Mouse (Mus musculus): Measurements from ENCODE around the gene Sdhb.

The Sdhb gene

GRCm38 (mm10) chr4:140948481-140948880, 12.5 kb upstream of the Sdhb start:
- no peak for DNase-seq (ENCODE audit: low spot score in 2 of 2)

GRCm38 (mm10) chr4:140949052-140949451, 12.0 kb upstream of the Sdhb start:
- DNase-seq (ENCODE audit: low spot score in 2 of 2): no peak

GRCm38 (mm10) chr4:140949616-140950015, 11.4 kb upstream of the Sdhb start:
- no peak for DNase-seq (ENCODE audit: low spot score in 2 of 2)

DNA sequence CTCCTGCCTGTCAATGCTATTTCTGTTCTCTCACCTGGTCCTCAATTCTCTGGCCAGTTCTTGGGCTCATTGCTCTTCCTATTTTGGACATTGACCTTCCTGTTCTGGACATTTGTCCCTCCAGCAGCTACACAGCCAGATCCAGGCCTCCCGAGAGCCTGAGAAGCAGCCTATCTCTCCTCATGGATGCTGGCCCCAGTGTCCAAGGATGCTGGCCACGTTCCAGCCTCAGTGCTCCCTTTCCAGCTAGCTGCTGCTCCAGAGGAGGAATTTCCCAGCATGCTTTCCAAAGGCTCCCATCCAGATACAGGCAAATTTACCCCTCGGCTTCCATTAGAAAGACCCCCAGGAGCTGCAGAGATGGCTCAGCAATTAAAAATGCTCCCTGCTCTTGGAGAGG, 10.4 kb upstream of the Sdhb start:
- no peak for DNase-seq (ENCODE audit: low spot score in 2 of 2)

GRCm38 (mm10) chr4:140951861-140952641, 9.0 kb upstream of the Sdhb start:
- no peak for DNase-seq (ENCODE audit: low spot score in 2 of 2)

DNA sequence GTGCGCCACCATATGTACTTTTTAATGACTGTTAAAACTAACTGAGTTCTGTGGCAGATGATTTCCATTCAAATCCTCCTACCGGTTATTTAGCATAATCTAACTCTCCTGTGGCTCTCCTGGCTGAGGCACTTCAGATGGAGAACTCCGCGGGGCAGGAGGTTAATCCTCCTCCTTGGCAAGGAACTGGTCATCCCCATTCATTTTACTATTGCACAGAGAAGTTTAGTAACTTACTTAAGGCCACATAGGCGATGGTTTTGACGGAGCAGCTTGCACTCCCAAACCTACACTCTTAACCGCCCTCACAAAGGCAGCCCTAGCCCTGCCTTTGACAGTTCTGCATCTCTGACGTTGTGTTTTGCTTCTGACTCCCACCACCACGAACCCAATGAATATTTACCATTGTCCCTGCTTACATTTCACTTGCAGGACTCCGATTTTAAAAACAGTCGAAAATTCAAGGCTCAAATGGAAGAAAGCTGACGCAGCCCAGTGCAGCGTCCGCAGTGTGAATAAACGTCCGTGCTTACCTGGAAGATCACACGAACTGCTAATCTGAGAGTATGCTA, 3.8 kb upstream of the Sdhb start:
- DNase-seq (ENCODE audit: low spot score in 2 of 2): no peak

DNA sequence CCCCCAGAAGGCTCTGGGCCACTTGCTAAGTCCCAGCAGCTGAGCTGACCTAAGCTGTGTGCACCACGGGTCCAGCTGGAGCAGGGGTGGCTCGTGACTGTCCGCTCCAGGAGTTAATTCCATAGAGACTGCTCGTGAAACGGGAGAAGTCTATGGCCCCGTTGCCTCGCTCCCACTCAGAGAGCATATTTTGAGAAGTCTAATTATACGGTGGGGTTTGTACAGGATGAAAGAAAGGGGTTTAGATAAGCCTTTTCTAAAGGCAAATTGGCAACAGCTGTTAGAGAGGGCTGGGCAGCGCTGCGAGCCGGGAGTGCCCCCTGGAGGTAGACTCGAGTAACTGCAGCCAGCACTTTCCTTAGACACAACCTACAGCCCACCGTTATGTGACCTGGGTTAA, 3.3 kb upstream of the Sdhb start:
- DNase-seq (ENCODE audit: low spot score in 2 of 2): peak; percentile 43 to 55

GRCm38 (mm10) chr4:140958319-140958718, 2.7 kb upstream of the Sdhb start:
- no peak for DNase-seq (ENCODE audit: low spot score in 2 of 2)

DNA sequence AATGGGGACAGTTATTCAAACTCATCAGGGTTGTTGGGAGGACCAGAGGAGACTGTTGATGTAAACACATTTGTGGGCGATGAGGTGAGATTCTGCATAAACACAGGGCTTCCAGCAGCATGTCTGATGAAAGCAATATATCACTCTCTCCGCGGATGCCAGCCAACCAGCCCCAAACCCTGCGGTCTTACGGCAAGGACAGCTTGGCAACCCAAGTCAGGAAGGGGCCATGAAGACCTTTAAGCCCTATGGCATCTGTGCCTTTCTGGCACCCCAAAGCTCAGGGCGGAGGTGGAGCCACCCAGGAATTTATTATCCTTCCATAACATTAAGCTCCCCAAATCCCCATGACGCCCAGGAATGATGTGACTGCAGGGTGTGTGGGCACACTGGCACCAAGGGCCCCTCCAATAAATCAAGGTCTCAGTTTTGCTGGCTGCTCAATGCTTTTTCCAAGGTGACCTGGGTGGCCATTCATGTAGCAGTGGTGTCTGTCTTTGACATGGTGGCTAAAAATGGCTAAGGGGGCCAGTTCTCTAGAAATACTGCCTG, 1.8 kb upstream of the Sdhb start:
- DNase-seq (ENCODE audit: low spot score in 2 of 2): no peak

DNA sequence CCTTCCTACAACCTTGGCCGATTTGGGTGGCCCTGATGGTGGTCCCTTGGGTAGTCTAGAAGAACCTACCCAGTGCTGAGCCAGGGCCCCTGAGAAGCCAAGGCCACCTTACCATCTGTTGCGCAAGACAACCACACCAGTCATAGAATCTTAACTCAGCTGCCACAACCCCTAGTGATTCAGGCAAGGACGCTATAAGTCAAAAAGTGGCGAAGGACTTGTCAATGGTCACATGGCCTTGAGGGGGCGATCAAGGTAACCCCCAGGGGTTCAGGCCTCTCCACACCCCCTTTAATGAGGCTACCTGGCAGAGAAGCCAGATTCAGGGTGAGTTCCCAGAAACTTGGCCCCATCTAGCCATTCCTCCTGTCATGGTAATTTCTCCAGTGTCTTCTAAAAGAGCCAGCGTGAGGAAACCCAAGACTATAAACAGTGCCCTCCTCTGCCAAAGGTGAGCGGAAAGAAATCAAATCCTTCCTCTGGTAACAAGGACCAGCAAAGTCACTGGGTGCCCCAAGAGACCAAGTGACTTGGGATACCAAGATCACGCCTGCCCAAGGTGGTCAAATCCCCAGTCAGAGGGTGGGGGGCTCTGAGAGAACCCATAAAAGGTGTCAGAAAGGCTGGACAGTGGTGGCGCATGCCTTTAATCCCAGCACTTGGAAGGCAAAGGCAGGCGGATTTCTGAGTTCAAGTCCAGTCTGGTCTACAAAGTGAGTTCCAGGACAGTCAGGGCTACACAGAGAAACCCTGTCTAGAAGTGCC, 1.1 kb upstream of the Sdhb start:
- DNase-seq (ENCODE audit: low spot score in 2 of 2): no peak

DNA sequence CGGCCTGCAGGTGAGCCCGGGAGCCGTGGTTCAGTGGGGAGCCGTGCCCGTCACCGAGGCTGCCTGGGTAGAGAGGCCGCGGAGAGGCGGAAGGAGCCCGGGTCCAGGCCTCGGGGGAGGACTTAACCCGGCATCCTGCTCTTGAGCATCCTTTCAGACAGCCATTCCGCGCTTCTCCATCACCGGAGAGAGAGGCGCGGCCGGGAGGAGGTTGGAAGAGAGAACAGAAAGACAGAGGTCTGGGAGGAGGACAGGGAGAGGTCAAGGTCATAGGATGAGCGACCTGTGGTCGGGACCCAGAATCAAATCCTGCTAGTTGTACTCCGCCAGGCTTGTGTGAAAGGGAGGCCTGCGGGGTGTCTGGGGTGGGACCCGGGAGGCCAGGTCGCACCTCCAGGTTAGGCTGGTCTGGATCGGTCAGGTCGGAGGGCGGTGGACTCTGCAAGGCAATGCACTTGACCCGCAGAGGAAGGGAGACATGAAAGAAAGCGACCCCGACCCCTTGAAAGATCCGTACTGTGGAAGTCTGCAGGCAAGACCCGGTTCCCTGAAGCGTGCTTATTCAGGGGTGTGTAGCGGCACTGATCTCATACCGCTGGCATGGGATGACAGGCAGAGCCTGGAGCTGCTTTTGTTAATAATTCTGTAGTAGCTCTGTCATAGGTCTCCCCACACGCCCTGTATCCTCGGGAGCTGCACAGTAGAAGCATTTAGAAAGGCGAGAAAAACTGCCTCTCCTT, 634 bp downstream of the Sdhb start:
- no peak for DNase-seq (ENCODE audit: low spot score in 2 of 2)

DNA sequence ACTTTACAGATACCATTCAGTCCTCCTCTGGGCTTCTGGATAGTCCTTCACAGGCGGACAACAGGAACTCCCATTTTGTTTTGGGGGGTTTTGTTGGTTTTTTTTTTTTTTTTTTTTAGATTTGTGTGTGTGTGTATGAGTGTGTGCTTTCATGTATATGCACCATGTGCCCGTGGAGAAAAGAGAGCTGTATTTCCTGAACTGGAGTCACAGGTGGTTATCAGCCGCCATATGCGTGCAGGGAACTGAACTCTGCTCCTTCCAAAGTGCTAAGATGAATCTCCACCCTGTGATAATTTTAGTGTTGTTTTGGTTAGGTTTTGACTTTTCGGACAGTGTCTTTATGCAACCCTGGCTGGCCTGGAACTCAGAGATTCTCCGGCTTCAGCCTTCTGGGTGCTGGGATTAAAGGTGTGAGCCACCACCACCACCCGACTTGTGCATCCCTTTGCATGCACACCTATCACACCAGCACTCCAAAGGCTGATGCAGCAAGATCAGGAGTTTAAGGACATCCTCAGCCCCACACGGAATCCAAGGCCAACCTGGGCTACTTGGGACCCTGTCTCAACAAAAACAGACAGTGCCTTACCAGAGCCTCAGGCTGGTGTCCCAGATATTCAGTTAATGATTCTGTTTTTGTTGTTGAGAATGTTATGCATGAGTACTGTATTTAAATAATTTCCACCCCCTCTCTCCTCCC, 1.4 kb downstream of the Sdhb start:
- DNase-seq (ENCODE audit: low spot score in 2 of 2): no peak

GRCm38 (mm10) chr4:140962950-140963349, 1.9 kb downstream of the Sdhb start:
- DNase-seq (ENCODE audit: low spot score in 2 of 2): no peak

- no peak for DNase-seq (ENCODE audit: low spot score in 2 of 2)
Measured at GRCm38 (mm10) chr4:140963941-140964597, 3.1 kb downstream of the Sdhb start.

- no peak for DNase-seq (ENCODE audit: low spot score in 2 of 2)
Measured at GRCm38 (mm10) chr4:140964620-140965019, 3.6 kb downstream of the Sdhb start.

DNA sequence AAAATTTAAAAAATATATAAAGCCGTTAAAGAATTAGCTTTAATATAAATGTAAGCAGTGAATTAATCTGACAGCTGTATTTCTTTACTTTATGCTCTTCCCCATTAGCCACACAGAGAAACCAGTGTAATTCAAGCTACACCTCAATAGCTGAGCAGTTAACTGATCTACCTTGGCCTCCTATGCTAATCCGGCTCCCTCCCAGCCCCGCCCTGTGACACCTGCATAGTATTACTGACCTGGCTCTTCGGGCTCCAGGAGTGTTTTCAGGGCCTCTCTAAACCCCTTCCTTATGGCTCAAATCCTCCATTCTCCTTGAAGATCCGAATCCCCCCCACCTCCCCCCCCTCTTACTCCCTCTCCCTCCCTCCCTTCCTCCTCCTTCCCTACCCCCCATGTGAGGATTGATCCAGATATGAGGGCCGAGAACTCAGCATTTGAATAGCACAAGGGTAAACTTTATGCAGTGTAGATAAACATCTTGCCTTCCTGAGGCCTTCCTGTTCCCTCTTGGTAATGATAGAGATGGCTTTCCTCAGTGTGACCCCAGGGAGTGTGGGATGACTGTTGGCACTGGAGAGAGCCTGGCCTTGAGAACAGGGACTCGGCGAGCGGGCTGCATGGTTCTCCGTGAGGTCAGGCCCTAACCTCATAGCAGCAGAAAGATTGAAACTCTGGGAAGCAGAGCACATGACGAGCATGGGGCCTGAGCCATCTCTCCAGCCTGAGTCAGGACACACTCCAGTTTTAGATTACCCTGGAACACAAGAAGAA, 6.6 kb downstream of the Sdhb start:
- DNase-seq (ENCODE audit: low spot score in 2 of 2): no peak

DNA sequence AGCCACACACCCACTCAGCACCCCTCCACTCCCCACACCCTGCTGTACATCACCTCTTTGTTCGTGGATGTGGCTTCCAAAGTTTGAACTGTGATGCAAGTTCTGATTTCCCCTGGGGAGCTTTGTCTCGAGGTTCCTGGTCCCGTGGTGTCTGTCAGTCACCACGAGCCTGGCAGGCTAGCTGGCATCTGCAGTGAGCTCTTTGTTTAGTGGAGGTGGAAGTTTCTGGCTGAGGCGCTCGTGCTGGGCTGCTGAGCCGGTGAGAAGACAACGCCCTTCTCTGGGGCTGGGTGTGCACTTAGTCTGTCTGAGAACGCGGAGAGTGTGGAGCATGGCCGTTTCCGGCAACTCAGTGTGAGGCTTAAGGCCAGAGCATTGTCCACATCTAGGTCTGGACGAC, 10.7 kb downstream of the Sdhb start:
- no peak for DNase-seq (ENCODE audit: low spot score in 2 of 2)

DNA sequence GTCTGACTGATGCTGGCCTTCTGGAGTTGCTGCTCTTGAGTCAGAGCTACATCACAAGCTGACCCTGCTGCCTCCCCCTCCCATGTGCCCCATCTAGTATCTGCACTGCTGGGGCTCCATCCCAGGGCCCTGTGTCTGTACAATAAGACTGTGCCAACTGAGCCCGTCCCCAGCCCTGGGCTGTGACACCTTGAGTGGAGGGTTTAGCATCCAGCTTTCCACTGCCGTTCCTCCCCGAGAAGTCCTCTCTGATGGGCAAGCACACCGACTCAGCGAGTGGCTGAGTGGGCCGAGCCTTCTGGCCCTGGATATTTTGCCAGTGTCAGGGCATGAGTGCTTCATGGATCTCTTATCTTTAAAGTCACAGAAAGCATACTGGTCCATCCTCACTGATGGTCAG, 13.4 kb downstream of the Sdhb start:
- no peak for DNase-seq (ENCODE audit: low spot score in 2 of 2)

DNA sequence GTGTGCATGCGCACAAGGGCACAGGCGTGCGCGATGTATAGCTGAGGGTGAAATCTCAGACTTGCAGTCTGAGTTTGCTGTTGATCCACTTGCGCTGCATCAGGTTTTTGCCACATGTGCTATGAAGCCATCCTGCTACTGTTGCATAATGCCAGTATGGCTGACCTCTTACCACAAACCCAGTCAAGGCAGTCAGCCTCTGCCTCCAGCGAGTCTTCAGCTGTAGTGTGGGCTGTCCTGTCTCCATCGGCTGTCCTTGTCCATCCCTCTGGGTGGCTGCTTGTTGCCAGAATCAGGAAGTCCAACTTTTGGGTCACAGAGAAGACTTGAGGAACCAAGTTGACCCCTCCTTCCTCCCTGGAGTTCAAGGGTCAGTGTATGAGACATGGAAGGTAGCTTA, 14.4 kb downstream of the Sdhb start:
- no peak for DNase-seq (ENCODE audit: low spot score in 2 of 2)

DNA sequence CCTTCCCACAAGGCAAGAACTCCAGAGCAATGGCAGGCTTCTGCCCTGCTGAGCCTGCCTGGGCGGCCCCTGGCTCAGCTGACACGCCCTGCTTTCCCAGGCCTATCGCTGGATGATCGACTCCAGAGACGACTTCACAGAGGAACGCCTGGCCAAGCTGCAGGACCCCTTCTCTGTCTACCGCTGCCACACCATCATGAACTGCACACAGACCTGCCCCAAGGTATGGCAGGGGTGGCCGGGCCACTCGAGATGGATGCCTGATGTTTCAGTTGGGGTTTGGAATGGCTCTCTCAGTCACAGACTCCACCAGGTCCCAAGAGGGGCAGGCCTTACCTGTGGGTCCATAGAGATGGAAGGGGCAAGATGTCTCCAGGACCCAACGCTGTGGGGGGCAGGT, 16.3 kb downstream of the Sdhb start:
- DNase-seq (ENCODE audit: low spot score in 2 of 2): no peak

All from urinary bladder, adult 18-20 months (tissue).